Mouse (Mus musculus): ENCODE measurements around the gene Pkn3. TPM values are rescaled to one million over a fixed set of nuclear protein-coding genes. Genes with fewer than 3 reads are reported as not detected.

Gene Pkn3
- polyA plus RNA-seq, 1 experiment from 2014 or later = 8.6 TPM

- Histone ChIP-seq H3K4me2 (replicated peaks) (peak overlapping the region; percentile 74), H3K36me3 (peaks cover 27% of the 10 kb centered on the region), H3K27me3 (no peaks in the 10 kb centered on the region), H3K27ac (peak overlapping the region; percentile 100), H3K4me1 (peaks cover 43% of the 10 kb centered on the region), H3K4me3 (peak overlapping the region; percentile 100), H3K9me3 (no peaks in the 10 kb centered on the region), H3K9ac (peak overlapping the region; percentile 99)
- WGBS = under 1% methylated on average over 74 of the region's 101 CpGs
- peak; percentile 93 for ATAC-seq (ENCODE audit: low FRiP score, low read depth)
These were observed 11.2 kb upstream of the Pkn3 start for GRCm38 (mm10) chr2:30066046-30066901.

DNA sequence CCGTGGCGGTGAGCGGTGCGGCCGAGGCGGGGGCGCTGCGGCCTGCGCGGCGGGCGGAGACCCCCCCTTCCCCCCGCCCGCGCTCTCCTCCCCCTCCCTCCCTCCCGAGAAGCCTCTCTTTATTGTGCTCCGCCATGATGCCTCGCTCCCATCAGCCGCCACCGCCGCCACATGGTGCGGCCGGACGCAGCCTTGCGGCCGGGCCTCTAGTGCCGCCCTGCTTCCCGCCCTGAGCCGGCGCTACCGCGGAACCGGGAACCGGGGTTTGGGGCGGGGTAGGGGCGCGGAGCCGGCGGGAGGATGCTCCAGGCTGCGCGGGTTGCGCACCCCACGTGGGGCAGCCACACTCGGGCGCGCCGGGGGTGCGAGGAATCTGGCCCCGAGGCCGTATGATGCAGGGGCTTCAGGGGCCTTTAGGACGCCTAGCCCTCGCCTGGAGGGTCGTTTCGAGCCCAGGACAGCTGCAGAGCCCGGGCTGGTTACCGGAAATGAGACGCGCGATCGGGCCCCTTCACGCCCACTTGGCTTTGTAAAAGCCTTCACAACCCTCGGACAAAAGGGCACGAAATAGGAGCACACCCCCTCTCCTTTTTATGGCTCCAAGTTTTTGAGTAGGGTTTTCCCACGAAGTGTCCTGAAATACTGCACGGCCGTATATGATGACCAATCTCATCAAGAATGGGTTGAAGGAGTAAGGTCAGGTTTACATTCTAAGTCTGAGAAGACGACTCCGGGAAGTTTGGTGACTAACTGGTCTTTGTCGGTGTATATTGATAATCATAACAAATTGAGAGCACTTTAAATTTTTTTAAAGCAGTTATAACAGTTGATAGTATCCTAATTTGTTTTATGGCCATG is 10.2 kb upstream of the Pkn3 start:
- Histone ChIP-seq H3K4me2 (replicated peaks) (peak overlapping the region; percentile 67), H3K4me1 (peaks cover 39% of the 10 kb centered on the region), H3K27me3 (no peaks in the 10 kb centered on the region), H3K4me3 (peak overlapping the region; percentile 100), H3K27ac (peak overlapping the region; percentile 100), H3K36me3 (peaks cover 30% of the 10 kb centered on the region), H3K9me3 (no peaks in the 10 kb centered on the region), H3K9ac (peak overlapping the region; percentile 99)
- WGBS = under 1% methylated on average over 47 of the region's 69 CpGs
- 0 out of 2 replicates have a peak, but pooled peaks have one; percentile 10 for ATAC-seq (ENCODE audit: low FRiP score, low read depth)

- 13% methylated on average over 7 of the region's 7 CpGs for WGBS
- Histone ChIP-seq H3K4me2 (replicated peaks) (peak overlapping the region; percentile 67), H3K9ac (peak overlapping the region; percentile 99), H3K27me3 (no peaks in the 10 kb centered on the region), H3K27ac (no peak overlapping the region), H3K9me3 (no peaks in the 10 kb centered on the region), H3K4me3 (peak overlapping the region; percentile 100), H3K36me3 (peaks cover 37% of the 10 kb centered on the region), H3K4me1 (peaks cover 38% of the 10 kb centered on the region)
- ATAC-seq (ENCODE audit: low FRiP score, low read depth) = no peak
These were observed 9.5 kb upstream of the Pkn3 start for GRCm38 (mm10) chr2:30067962-30068361.

DNA sequence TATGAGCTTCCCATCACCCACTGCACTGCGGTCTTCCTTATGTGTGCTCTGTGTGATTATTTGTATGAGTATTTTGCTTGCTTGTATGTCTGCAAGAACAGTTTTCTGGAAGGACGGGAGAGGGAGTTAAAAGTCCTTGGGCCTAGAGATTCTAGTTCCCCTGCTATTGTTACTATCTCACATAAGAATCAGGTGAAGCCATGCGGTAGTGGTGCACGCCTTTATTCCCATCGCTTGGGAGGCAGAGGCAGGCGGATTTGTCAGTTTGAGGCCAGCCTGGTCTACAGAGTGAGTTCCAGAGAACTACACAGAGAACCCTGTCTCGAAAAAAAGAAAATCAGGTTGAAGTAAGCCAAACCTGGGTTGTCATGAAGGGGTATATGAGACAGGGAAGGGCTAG is 4.6 kb upstream of the Pkn3 start:
- H3K27me3 ChIP-seq = no peaks in the 10 kb centered on the region
- no peak for ATAC-seq (ENCODE audit: low FRiP score, low read depth)
- peaks cover 16% of the 10 kb centered on the region for H3K4me1 ChIP-seq
- no peak overlapping the region for H3K27ac ChIP-seq
- H3K4me3 ChIP-seq = no peak overlapping the region
- WGBS = 80% methylated on average over 7 of the region's 7 CpGs
- no peak overlapping the region for H3K4me2 ChIP-seq (replicated peaks)
- H3K9me3 ChIP-seq = no peaks in the 10 kb centered on the region
- peaks cover 53% of the 10 kb centered on the region for H3K36me3 ChIP-seq
- no peak overlapping the region for H3K9ac ChIP-seq

DNA sequence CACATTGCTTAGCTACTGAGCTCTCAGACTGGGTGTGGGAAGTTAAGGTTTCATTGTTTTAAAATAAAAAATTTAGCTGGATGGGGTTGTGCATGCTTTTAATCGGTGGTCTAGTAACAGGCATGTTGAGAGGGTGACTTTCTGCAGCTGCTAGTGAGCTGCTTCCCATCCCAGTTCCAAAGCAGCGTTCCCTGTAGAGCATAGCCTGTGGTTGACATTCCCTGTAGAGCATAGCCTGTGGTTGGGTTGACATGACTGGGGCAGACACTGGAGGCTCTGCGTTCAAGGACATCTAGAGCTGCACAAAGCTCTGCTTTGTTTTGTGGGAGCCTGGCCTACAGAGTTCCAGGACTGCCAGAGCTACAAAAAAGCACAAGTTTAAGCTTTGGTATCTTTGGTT is 4.2 kb upstream of the Pkn3 start:
- Histone ChIP-seq H3K9ac (no peak overlapping the region), H3K4me3 (no peak overlapping the region), H3K4me1 (peaks cover 16% of the 10 kb centered on the region), H3K27me3 (no peaks in the 10 kb centered on the region), H3K27ac (no peak overlapping the region), H3K4me2 (replicated peaks) (no peak overlapping the region), H3K9me3 (no peaks in the 10 kb centered on the region), H3K36me3 (peaks cover 51% of the 10 kb centered on the region)
- WGBS = 80% methylated on average over 3 of the region's 3 CpGs
- ATAC-seq (ENCODE audit: low FRiP score, low read depth) = no peak

DNA sequence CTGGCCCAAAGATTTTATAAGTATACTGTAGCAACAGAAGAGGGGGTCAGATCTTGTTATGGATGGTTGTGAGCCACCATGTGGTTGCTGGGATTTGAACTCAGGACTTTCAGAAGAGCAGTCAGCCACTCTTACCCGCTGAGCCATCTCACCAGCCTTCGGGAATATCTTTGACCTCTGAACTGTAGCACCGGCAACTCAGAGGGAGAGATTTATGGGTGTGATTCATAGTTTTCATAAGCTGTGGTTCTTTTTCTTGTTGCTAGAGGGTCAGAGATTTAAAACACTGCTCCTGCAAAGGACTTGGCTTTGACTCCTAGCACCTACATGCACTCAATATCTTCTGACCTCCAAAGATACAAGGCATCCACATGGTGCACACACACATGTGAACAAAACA is 1.9 kb upstream of the Pkn3 start:
- Histone ChIP-seq H3K4me1 (peaks cover 19% of the 10 kb centered on the region), H3K4me3 (no peak overlapping the region), H3K4me2 (replicated peaks) (no peak overlapping the region), H3K9ac (no peak overlapping the region), H3K27ac (no peak overlapping the region), H3K9me3 (no peaks in the 10 kb centered on the region), H3K36me3 (peaks cover 30% of the 10 kb centered on the region), H3K27me3 (no peaks in the 10 kb centered on the region)
- ATAC-seq (ENCODE audit: low FRiP score, low read depth) = no peak
- 84% methylated on average over 3 of the region's 3 CpGs for WGBS

GRCm38 (mm10) chr2:30076439-30076838 is 1.0 kb upstream of the Pkn3 start:
- Histone ChIP-seq H3K4me1 (peaks cover 19% of the 10 kb centered on the region), H3K4me2 (replicated peaks) (no peak overlapping the region), H3K9me3 (no peaks in the 10 kb centered on the region), H3K36me3 (peaks cover 31% of the 10 kb centered on the region), H3K4me3 (no peak overlapping the region), H3K27ac (no peak overlapping the region), H3K27me3 (no peaks in the 10 kb centered on the region), H3K9ac (no peak overlapping the region)
- WGBS = 91% methylated on average over 9 of the region's 9 CpGs
- no peak for ATAC-seq (ENCODE audit: low FRiP score, low read depth)

DNA sequence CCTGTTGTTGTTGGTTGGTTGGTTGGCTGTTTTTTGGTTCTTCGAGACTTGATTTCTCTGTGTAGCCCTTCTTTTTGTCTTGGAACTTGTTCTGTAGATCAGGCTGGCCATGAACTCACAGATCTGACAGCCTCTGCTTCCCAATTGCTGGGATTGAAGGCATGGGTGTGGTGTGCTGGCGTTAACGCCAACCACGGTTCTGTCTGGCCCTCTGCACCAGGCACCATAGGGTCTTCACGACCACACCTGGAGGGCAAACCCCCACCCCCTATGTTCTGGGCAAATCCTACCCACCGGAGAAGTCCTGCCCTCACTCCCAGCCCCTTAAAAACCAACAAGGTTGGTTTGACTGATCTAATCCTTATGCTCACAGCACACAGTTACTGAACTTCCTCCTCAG is 525 bp upstream of the Pkn3 start:
- Histone ChIP-seq H3K27ac (peak overlapping the region; percentile 58; the same call in 1 of the 2 replicates), H3K4me2 (replicated peaks) (peak overlapping the region; percentile 93), H3K9me3 (no peaks in the 10 kb centered on the region), H3K27me3 (no peaks in the 10 kb centered on the region), H3K4me3 (peak overlapping the region; percentile 63), H3K36me3 (peaks cover 29% of the 10 kb centered on the region), H3K9ac (peak overlapping the region; percentile 75; the same call in 1 of the 2 replicates), H3K4me1 (peaks cover 19% of the 10 kb centered on the region)
- ATAC-seq (ENCODE audit: low FRiP score, low read depth) = peak; percentile 7; the same call in 1 of the 2 replicates
- WGBS = 64% methylated on average over 6 of the region's 6 CpGs

GRCm38 (mm10) chr2:30078349-30078712 is 847 bp downstream of the Pkn3 start:
- Histone ChIP-seq H3K4me2 (replicated peaks) (peak overlapping the region; percentile 93), H3K9me3 (no peaks in the 10 kb centered on the region), H3K9ac (peak overlapping the region; percentile 75), H3K4me1 (peaks cover 19% of the 10 kb centered on the region), H3K4me3 (peak overlapping the region; percentile 63), H3K27me3 (no peaks in the 10 kb centered on the region), H3K36me3 (peaks cover 17% of the 10 kb centered on the region), H3K27ac (peak overlapping the region; percentile 86)
- WGBS = 17% methylated on average over 10 of the region's 10 CpGs
- no peak; the same call in 1 of the 2 replicates for ATAC-seq (ENCODE audit: low FRiP score, low read depth)

DNA sequence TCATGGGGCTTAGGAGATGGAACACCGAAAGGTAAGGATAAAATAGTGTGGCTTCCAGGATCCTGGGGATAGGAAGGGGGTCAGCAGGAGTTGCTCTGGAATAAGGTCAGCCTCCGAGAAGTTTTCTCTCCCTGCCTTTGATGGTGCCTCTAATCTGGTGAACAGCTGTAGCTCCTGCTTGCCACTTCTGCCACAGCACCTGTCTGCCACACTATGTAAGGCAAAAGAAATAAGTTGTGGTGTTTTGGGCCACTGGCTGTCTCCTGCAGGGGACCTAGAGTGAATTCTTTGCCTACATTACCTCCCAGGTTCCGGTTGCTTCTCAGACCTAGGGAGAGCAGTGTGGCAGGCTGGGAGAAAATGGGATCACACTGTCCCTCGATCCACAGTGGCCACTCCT is 1.3 kb downstream of the Pkn3 start:
- peak overlapping the region; percentile 93 for H3K4me2 ChIP-seq (replicated peaks)
- H3K4me1 ChIP-seq = peaks cover 19% of the 10 kb centered on the region
- peaks cover 13% of the 10 kb centered on the region for H3K36me3 ChIP-seq
- peak overlapping the region; percentile 75 for H3K9ac ChIP-seq
- H3K9me3 ChIP-seq = no peaks in the 10 kb centered on the region
- ATAC-seq (ENCODE audit: low FRiP score, low read depth) = no peak
- peak overlapping the region; percentile 86 for H3K27ac ChIP-seq
- H3K27me3 ChIP-seq = no peaks in the 10 kb centered on the region
- WGBS = 73% methylated on average over 4 of the region's 4 CpGs
- H3K4me3 ChIP-seq = peak overlapping the region; percentile 63

DNA sequence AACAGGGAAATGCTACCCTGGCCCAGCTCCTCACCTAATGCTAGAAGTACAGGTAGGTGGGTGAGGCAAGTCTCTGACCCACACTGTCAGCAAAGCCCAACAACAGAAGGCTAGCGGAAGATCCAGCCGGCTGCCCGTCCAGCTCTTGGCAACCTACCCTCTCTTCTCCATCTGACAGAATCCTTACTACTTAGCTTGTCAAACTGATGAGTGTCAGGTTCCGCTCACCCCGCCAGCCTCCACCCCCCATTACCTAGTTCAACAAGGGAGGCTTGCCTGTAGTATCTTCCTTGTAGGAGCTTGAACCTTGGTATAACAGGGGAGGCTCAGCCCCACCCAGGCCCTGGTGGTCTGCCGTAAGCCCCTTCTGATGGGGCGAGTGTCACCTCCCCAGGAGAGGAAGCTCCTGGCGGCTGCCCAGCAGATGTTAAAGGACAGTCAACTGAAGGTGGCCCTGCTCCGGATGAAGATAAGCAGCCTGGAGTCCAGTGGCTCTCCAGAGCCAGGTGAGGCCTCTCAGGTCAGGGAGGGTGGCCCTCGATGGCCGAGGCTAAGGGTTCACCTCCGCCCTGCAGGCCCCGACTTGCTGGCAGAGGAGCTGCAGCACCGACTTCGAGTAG is 2.8 kb downstream of the Pkn3 start:
- no peak overlapping the region for H3K4me2 ChIP-seq (replicated peaks)
- H3K4me1 ChIP-seq = peaks cover 29% of the 10 kb centered on the region
- ATAC-seq (ENCODE audit: low FRiP score, low read depth) = no peak
- no peaks in the 10 kb centered on the region for H3K27me3 ChIP-seq
- H3K9ac ChIP-seq = no peak overlapping the region
- peaks cover 5% of the 10 kb centered on the region; the same call in 1 of the 2 replicates for H3K36me3 ChIP-seq
- 87% methylated on average over 15 of the region's 15 CpGs for WGBS
- no peak overlapping the region for H3K27ac ChIP-seq
- no peak overlapping the region for H3K4me3 ChIP-seq
- H3K9me3 ChIP-seq = no peaks in the 10 kb centered on the region

DNA sequence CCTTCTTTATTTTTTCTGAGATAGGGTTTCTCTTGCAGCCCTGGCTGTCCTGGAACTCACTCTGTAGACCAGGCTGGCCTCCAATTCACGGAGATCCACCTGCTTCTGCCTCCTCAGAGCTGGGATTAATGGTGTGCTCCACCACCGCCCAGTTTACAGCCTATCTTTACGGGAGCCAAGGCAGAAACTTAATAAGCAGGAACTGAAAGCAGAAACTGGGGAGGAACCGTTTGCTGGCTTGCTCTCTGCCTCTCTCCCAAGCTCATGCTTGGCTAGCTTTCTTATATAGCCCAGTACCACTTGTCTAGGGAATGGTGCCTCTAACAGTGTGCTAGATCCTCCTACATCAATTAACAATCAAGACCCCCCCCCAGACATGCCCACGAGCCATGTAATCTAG is 6.6 kb downstream of the Pkn3 start:
- 34% methylated on average over 5 of the region's 5 CpGs for WGBS
- Histone ChIP-seq H3K36me3 (peaks cover 10% of the 10 kb centered on the region), H3K9me3 (no peaks in the 10 kb centered on the region), H3K27ac (no peak overlapping the region), H3K4me3 (no peak overlapping the region), H3K27me3 (no peaks in the 10 kb centered on the region), H3K4me2 (replicated peaks) (peak overlapping the region; percentile 58), H3K4me1 (peaks cover 10% of the 10 kb centered on the region), H3K9ac (peak overlapping the region; percentile 45; the same call in 1 of the 2 replicates)
- ATAC-seq (ENCODE audit: low FRiP score, low read depth) = no peak
